Mouse (Mus musculus): Measurements from ENCODE around the gene Ppm1d. TPM values are rescaled to one million over a fixed set of nuclear protein-coding genes. Genes with fewer than 3 reads are reported as not detected.

Gene Ppm1d
- total RNA-seq, 2 experiments from 2014 or later: 8.9 to 10.0 TPM

Other genes starting within 250 kb of the Ppm1d start
- 10 to 100 TPM; 10.4 to 12.3 TPM for gene Usp32, start 171.1 kb upstream of the Ppm1d start, total RNA-seq (2021)
- gene 1700125H20Rik, start 140.8 kb upstream of the Ppm1d start, total RNA-seq (2021): not detected
- gene Appbp2, start 76.1 kb upstream of the Ppm1d start, total RNA-seq (2021): 10 to 100 TPM; 17.3 to 18.4 TPM
- 10 to 100 TPM; 21.5 to 26.8 TPM for gene Bcas3, start 41.9 kb downstream of the Ppm1d start, total RNA-seq (2021)